Mouse (Mus musculus) liver, postnatal 0 days (tissue): ENCODE data around the gene Gpr162. TPM values are rescaled to one million over a fixed set of nuclear protein-coding genes. Genes with fewer than 3 reads are reported as not detected.
A peak's percentile ranks its signal among the peaks of the same experiment; 100 is the strongest.

ENCODE experiments used
- ATAC-seq: fragments of 200-750 bp; cut with Nextera tagmentation; 2 replicates; pipeline ENCODE4 v1.8.0; 2017; ENCODE audit warnings: mild to moderate bottlenecking, moderate library complexity
- DNase-seq: peaks from one replicate; pipeline ENCODE4 v3.0.0-alpha.2; 2016
- H3K27ac ChIP-seq: fragments of 300-500 bp; sonication (generic); 2 replicates; pipeline ENCODE4 v1.5.1; 2014; ENCODE audit warnings: antibody characterized with exemption, moderate library complexity, mild to moderate bottlenecking, low read depth
- H3K27me3 ChIP-seq: fragments of 300-500 bp; sonication (generic); 2 replicates; pipeline ENCODE4 v1.6.1; 2014; ENCODE audit warnings: low read length, control low read depth, mixed read lengths; ENCODE audit not compliant: insufficient read depth
- H3K36me3 ChIP-seq: fragments of 300-500 bp; sonication (generic); replicated peaks from 2 replicates; pipeline ENCODE4 v1.6.1; 2014; ENCODE audit warnings: mild to moderate bottlenecking, control low read depth, low read length, moderate library complexity, mixed read lengths; ENCODE audit not compliant: insufficient read depth
- H3K4me1 ChIP-seq: fragments of 300-500 bp; sonication (generic); 2 replicates; pipeline ENCODE4 v1.6.1; 2014; ENCODE audit warnings: antibody characterized with exemption, mild to moderate bottlenecking, control low read depth; ENCODE audit not compliant: insufficient read depth
- H3K4me2 ChIP-seq: fragments of 300-500 bp; sonication (generic); 2 replicates; pipeline ENCODE4 v1.6.1; 2014; ENCODE audit warnings: low read depth, mild to moderate bottlenecking, low read length, moderate library complexity, mixed read lengths
- H3K4me3 ChIP-seq: fragments of 300-500 bp; sonication (generic); 2 replicates; pipeline ENCODE4 v1.5.1; 2014; ENCODE audit warnings: low read depth, low read length
- H3K9ac ChIP-seq: fragments of 300-500 bp; sonication (generic); replicated peaks from 2 replicates; pipeline ENCODE4 v1.6.1; 2014; ENCODE audit warnings: mild to moderate bottlenecking, moderate library complexity
- H3K9me3 ChIP-seq: fragments of 300-500 bp; sonication (generic); 2 replicates; pipeline ENCODE4 v1.6.1; 2016; ENCODE audit warnings: mild to moderate bottlenecking, control low read depth, low read length, mixed read lengths
- CTCF ChIP-seq: sonication (generic); IDR thresholded peaks from 2 replicates; pipeline ENCODE4 v1.5.1; 2016; ENCODE audit warnings: antibody characterized with exemption, low read depth
- EP300 ChIP-seq: IDR thresholded peaks from 2 replicates; pipeline ENCODE4 v1.6.1; 2016; ENCODE audit warnings: antibody characterized with exemption, low read depth, mild to moderate bottlenecking
- WGBS: fragments of 180-500 bp; shearing (Covaris S2); extraction: QIAGEN DNeasy Blood & Tissue Kit; methylation state at CpG from one replicate; pipeline ENCODE4 v1.1.7; 2014; ENCODE audit not compliant: insufficient replicate concordance; 5-methylcytosine and 5-hydroxymethylcytosine counted together
- polyA plus RNA-seq: library from polyadenylated mRNA; unstranded; fragments of >200 nt; fragmentation: Nextera tagmentation; extraction: Ambion mirVana; gene quantifications from 2 replicates; pipeline ENCODE4 v1.2.1, GENCODE M21; 2015

The Gpr162 gene
- polyA plus RNA-seq, 1 experiment from 2014 or later, result 0.04 TPM

DNA sequence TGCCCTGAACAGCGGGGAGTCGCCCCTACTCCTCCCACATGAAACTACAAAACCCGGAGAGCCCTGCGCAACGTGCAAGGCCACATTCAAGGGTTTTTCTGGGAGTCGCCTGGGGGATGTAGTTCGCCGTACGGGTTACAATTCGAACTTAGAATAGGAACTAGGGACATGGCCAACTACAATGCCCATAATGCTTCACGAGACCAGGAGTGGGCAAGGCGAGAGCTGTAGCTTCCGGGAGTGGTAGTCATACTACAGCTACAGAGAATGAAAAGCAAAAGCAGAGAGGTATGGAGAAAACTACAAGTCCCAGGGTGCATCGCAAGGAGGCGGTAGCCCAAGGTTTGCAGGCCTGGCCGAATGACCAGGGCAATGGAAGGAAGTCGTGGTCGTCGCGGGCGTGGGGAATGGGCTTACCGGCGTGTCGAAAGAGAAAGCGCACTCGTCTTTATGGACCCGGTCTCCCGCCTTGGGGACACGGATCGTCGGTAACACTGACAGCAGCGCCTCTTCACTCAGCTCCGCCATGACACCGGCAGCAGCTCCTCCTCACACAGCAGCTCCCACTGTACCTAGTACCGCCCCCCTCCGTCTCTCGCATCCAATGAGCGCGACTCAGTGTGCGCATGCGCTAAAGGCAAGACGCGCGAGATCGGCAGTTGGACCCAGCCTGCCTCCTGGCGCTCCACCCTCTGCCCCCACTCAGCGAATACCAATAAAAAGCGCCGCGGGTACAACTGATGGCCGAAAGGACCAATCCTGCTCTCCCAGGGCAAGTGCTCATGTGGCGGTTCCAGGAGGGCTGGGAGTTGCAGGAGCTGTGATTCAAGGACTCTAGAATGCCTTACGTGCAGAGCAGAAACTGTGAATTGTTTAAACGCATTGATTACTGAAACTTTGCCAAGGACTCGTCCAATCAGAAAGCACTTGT is 34.6 kb downstream of the Gpr162 start, which contains the start of the genes Usp5 and Cdca3:
TSS of gene Usp5 (minus strand) at position 617 of the 931 bp plus-strand sequence.
TSS of gene Cdca3 (plus strand) at position 680 of the 931 bp plus-strand sequence.
- peak within 1 kb of the TSS; percentile 94 for H3K4me3 ChIP-seq
- peak within 1 kb of the TSS; percentile 82 for H3K27ac ChIP-seq
- H3K36me3 ChIP-seq, result peaks cover 39% of the 10 kb centered on the region
- H3K27me3 ChIP-seq, result no peaks in the 10 kb centered on the region
- ATAC-seq, result peak; percentile 89
- peak within 1 kb of the TSS; percentile 97 for H3K9ac ChIP-seq
- H3K4me1 ChIP-seq, result peaks cover 12% of the 10 kb centered on the region
- no peaks in the 10 kb centered on the region for H3K9me3 ChIP-seq
- TF ChIP-seq CTCF (peak; percentile 30), EP300 (peak; percentile 49; the same call in 1 of the 2 replicates)
- peak within 1 kb of the TSS; percentile 92 for H3K4me2 ChIP-seq
- DNase-seq, result peak; percentile 98
- WGBS, result under 1% methylated on average over 52 of the region's 55 CpGs

GRCm38 (mm10) chr6:124828101-124828592 is 35.6 kb downstream of the Gpr162 start:
- 21% methylated on average over 10 of the region's 10 CpGs for WGBS
- no peaks in the 10 kb centered on the region for H3K27me3 ChIP-seq
- peak overlapping the region; percentile 89 for H3K4me2 ChIP-seq
- H3K9ac ChIP-seq, result peak overlapping the region; percentile 66
- no peaks in the 10 kb centered on the region for H3K9me3 ChIP-seq
- H3K36me3 ChIP-seq, result peaks cover 40% of the 10 kb centered on the region
- peak overlapping the region; percentile 55 for H3K27ac ChIP-seq
- peaks cover 12% of the 10 kb centered on the region for H3K4me1 ChIP-seq
- ATAC-seq, result no peak
- TF ChIP-seq EP300, result no peak
- TF ChIP-seq CTCF, result no peak
- peak; percentile 54 for DNase-seq
- H3K4me3 ChIP-seq, result peak overlapping the region; percentile 94

DNA sequence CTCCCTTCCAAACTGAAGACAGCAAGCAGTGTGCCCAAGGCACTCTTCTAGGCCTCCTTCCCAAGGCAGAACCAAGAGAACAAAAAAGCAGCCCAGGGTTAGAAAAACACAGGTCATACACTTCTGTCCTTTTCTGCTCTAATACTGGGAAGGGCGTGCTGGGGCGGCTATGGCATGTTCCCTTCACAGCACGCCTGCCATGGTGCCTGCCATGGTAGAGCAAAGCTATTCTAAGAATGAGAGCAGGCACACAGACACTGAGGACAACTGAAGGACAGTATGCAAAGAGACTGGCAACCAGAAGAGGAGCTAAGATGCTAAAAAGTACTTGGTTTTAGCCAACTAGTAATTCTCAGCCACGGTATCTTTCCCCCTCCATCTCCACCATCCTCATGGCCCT is 41.7 kb downstream of the Gpr162 start:
- H3K9me3 ChIP-seq, result no peaks in the 10 kb centered on the region
- over 99% methylated on average over 4 of the region's 4 CpGs for WGBS
- no peak overlapping the region for H3K27ac ChIP-seq
- H3K27me3 ChIP-seq, result no peaks in the 10 kb centered on the region
- no peak overlapping the region for H3K4me3 ChIP-seq
- ATAC-seq (no peak), DNase-seq (no peak)
- no peak overlapping the region for H3K4me2 ChIP-seq
- H3K36me3 ChIP-seq, result peaks cover 78% of the 10 kb centered on the region
- TF ChIP-seq EP300, result no peak
- no peak overlapping the region for H3K9ac ChIP-seq
- no peaks in the 10 kb centered on the region; the same call in 1 of the 2 replicates for H3K4me1 ChIP-seq

- Histone ChIP-seq H3K9me3 (no peaks in the 10 kb centered on the region), H3K4me1 (no peaks in the 10 kb centered on the region; the same call in 1 of the 2 replicates), H3K36me3 (peaks cover 80% of the 10 kb centered on the region), H3K4me3 (no peak overlapping the region), H3K4me2 (no peak overlapping the region), H3K27ac (no peak overlapping the region), H3K9ac (no peak overlapping the region), H3K27me3 (no peaks in the 10 kb centered on the region)
- WGBS, result 84% methylated on average over 5 of the region's 5 CpGs
- no peak for TF ChIP-seq EP300
- TF ChIP-seq CTCF, result no peak
- ATAC-seq (no peak), DNase-seq (no peak)
Measured at GRCm38 (mm10) chr6:124820891-124821290, 42.9 kb downstream of the Gpr162 start.

DNA sequence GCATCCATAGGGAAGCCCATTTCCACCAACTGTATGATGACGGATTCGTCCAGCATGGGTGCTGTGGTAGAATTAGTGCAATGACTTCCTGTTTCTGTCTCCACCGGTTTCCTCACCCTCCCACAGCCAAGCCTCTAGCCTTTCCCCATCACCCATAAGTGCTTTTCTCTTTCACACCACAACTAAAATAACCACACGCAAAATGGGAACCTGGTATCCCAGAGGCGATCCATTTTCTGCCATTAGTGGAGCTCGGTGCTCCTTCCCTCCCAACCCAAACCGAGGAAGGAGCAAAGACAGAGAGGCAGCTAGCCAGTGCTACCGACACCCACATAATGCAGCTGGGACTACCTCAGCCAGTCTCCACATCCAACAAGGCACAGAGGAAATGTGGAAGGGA is 45.8 kb downstream of the Gpr162 start:
- 64% methylated on average over 8 of the region's 8 CpGs for WGBS
- Histone ChIP-seq H3K4me3 (no peak overlapping the region), H3K4me1 (peaks cover 16% of the 10 kb centered on the region), H3K9ac (no peak overlapping the region), H3K4me2 (peak overlapping the region; percentile 38; the same call in 1 of the 2 replicates), H3K27me3 (no peaks in the 10 kb centered on the region), H3K9me3 (no peaks in the 10 kb centered on the region), H3K36me3 (peaks cover 68% of the 10 kb centered on the region), H3K27ac (peak overlapping the region; percentile 57; the same call in 1 of the 2 replicates)
- TF ChIP-seq EP300, result no peak
- TF ChIP-seq CTCF, result no peak
- ATAC-seq (no peak), DNase-seq (no peak)

DNA sequence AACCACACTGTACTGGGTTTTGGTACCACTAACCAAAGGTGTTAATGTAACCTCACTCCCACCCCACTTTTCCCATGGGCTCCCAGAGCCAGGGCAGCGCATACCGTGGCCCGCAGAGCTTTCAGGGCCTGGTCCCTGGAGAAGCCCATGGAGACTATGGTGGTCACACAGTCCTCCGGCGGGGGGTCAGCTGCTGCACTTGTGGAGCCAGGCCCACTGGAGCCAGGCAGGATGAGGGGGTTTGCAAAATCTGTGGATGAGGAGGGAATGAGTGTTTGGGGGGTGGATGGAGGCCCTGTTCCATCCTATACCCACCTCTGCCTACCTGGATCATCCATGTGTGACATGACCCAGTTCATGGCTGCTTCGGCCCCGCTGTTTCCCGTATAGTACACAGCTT is 46.2 kb downstream of the Gpr162 start:
- Histone ChIP-seq H3K27ac (0 out of 2 replicates have a peak overlapping the region, but pooled peaks have one; percentile 16), H3K27me3 (no peaks in the 10 kb centered on the region), H3K9me3 (no peaks in the 10 kb centered on the region), H3K36me3 (peaks cover 64% of the 10 kb centered on the region), H3K4me3 (no peak overlapping the region), H3K4me2 (0 out of 2 replicates have a peak overlapping the region, but pooled peaks have one; percentile 4), H3K9ac (no peak overlapping the region), H3K4me1 (peaks cover 20% of the 10 kb centered on the region)
- 87% methylated on average over 8 of the region's 8 CpGs for WGBS
- DNase-seq (no peak), ATAC-seq (no peak)
- TF ChIP-seq CTCF, result no peak
